Mouse (Mus musculus): ENCODE data around the gene Ube2n. TPM values are rescaled to one million over a fixed set of nuclear protein-coding genes. Genes with fewer than 3 reads are reported as not detected.

Gene Ube2n
- polyA plus RNA-seq, 1 experiment from 2014 or later: 132 TPM

DNA sequence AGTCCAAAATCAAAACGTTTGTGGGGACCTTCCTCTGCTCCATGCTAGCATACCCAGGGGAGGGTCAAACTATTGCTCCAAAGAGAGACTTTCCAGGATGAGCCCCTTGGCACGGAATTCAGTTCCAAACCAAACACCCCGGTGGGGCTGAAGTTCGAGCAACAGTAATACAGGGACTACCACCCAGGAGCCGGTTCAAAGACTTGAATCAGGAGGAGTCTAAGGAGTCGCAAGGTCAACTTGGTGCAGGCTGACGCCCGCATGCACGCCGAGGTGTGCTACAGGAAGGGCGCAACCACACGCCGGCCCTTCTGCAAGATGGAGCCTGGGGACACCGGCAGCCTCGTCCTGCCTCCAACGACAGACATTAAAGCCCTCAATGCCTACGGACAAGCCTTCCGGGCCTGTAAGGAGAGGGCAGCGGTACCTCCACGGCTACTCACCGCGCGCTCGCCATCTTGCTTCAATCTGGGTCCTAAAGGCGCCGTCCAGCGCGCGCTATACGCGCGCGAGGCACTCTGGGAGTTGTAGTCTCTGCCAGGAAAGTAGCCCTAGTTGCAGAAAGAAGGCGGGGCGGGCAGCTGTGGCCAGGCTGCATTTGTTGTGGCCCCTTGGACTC is 13.4 kb upstream of the Ube2n start, which contains the start of gene Mrpl42:
Gene Mrpl42 (minus strand): TSS at position 478 of the 619 bp plus-strand sequence.
- in situ Hi-C loops (cut with MboI; ENCODE audit: low pct_unique_long_range_greater_than_20kb): loop anchor here (5.0 kb wide), 1 partner anchor 391 kb away; no protein-coding TSS in a partner anchor
- DNase-seq (ENCODE audit: low read depth, low spot score) (no peak), ATAC-seq (peak; percentile 91)
- no peak for TF ChIP-seq CTCF (IDR thresholded peaks at IDR 0.05)
- no peaks in the 10 kb centered on the region for H3K27me3 ChIP-seq
- POLR2A ChIA-PET: interaction anchor here (0.5 kb wide), 1 partner anchor 206 kb away, joined by 4 read pairs; no protein-coding TSS in a partner anchor
- CTCF ChIA-PET: interaction anchor here (0.9 kb wide), 1 partner anchor 12 kb away, joined by 3 read pairs; no protein-coding TSS in a partner anchor

DNA sequence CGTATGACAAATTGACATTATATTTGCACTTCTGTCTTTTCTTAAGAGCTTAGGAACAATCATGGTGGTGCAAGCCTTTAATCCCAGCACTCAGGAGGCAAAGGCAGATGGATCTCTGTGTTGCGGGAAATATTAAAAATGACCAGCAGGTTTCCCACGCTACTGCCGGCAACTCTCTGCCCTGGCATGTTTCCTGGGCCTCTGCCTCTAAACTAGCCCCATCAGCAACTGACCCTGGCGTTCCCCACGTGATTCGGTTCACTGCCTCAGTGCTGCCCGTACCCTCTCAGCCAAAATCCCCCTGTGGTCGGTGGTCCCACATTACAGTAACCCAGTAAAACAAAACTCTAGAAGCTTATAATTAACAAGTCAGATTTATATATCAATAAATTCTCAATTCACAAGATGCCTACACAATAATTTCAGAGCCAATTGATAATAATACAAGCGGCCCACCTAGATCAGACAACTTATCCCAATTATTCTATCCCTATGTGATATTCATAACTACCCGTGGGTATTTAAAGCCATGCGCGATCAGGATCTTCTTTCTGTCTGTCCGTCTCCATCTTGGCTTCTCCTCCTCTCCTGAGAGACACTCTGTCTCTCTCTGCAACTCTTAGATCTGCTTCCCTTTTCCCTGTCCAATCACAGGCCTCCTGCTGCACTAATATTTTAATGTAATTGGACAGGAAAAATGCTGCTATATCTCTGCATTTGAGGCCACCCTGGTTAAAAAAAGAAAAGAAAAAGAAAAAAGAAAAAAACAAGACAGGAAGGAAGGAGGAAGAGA is 11.3 kb upstream of the Ube2n start:
- no peak for DNase-seq (ENCODE audit: low read depth, low spot score)
- ChIA-PET CTCF (interaction anchor here (1.4 kb wide), 1 partner anchor 10 kb away, joined by 4 read pairs; no protein-coding TSS in a partner anchor), POLR2A (interaction anchor here (1.1 kb wide), 1 partner anchor 10 kb away, joined by 3 read pairs; no protein-coding TSS in a partner anchor)
- no peak for ATAC-seq
- H3K27me3 ChIP-seq: no peaks in the 10 kb centered on the region
- TF ChIP-seq CTCF (IDR thresholded peaks at IDR 0.05): no peak
- in situ Hi-C loops (cut with MboI; ENCODE audit: low pct_unique_long_range_greater_than_20kb): loop anchor here (5.0 kb wide), 1 partner anchor 389 kb away; no protein-coding TSS in a partner anchor

DNA sequence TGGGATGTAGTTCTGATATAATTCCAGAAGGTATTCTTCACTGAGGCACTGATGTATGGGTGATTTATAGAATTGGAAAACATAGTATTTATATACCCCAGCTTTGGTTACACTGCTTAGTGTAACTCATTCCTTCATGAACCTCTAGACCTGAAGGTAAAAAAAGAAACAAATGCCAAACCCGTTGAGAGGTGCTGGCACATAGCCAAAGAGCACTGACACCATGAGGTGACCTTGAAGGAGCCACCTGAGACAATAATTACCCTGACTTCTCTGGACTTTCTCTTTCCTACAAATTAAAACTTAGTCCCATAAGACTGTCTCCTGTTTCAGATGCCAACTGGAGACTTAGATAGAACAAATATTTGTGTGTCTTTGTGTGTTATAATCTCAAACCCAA is 10.6 kb upstream of the Ube2n start:
- no peaks in the 10 kb centered on the region for H3K27me3 ChIP-seq
- CTCF ChIA-PET: interaction anchor here (1.4 kb wide), 1 partner anchor 10 kb away, joined by 4 read pairs; no protein-coding TSS in a partner anchor
- POLR2A ChIA-PET: interaction anchor here (1.1 kb wide), 1 partner anchor 9 kb away, joined by 3 read pairs; no protein-coding TSS in a partner anchor
- in situ Hi-C loops (cut with MboI; ENCODE audit: low pct_unique_long_range_greater_than_20kb): loop anchor here (5.0 kb wide), 1 partner anchor 388 kb away; no protein-coding TSS in a partner anchor
- TF ChIP-seq CTCF (IDR thresholded peaks at IDR 0.05): no peak
- ATAC-seq: no peak
- DNase-seq (ENCODE audit: low read depth, low spot score): no peak

DNA sequence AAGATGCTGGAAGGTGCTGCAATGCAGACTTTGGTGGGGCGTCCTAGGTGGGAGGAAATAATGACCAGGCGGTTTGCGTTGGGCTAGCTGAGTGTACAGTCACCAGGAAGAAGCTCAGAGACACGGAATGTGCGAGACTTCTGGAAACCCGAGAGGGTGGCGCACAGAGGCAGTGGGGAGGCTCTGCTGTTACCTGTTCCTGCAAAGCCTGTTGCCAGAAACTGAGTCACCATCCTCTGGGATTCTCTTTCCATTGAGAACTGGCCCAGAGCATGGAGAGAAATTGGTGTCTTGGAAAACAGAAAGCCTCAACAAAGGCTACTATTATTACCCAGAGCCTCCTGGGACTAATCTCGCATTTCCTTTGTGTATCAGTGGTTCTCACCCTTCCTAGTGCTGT is 6.8 kb upstream of the Ube2n start:
- no peak for TF ChIP-seq CTCF (IDR thresholded peaks at IDR 0.05)
- no peak for ATAC-seq
- DNase-seq (ENCODE audit: low read depth, low spot score): no peak
- in situ Hi-C loops (cut with MboI; ENCODE audit: low pct_unique_long_range_greater_than_20kb): no loop called here
- POLR2A ChIA-PET: no interaction called here
- CTCF ChIA-PET: no interaction called here
- no peaks in the 10 kb centered on the region for H3K27me3 ChIP-seq

GRCm38 (mm10) chr10:95508793-95509192 is 6.2 kb upstream of the Ube2n start:
- CTCF ChIA-PET: no interaction called here
- DNase-seq (ENCODE audit: low read depth, low spot score) (no peak), ATAC-seq (no peak)
- in situ Hi-C loops (cut with MboI; ENCODE audit: low pct_unique_long_range_greater_than_20kb): no loop called here
- POLR2A ChIA-PET: interaction anchor here (1.1 kb wide), 1 partner anchor 12 kb away, joined by 3 read pairs; no protein-coding TSS in a partner anchor
- H3K27me3 ChIP-seq: no peaks in the 10 kb centered on the region
- no peak for TF ChIP-seq CTCF (IDR thresholded peaks at IDR 0.05)

DNA sequence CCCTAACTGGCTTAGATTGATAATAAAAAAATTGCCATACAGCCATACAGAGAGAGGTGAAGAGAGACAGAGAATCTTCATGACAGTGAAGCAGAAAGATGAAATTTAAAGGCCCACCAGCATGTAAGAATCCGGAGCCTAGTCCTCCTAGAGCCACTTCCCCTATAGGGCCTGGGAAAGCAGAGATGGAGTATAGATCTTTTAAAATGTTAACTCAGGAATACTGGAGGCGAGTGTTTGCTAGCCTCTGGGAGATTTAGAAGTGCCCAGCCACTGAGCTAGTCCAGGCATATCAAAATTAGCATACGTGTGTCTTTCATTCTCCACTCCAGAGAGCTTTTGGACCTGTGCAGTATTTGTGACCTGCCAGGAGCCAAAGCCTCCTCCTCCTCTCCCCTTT is 5.7 kb upstream of the Ube2n start:
- ATAC-seq (no peak), DNase-seq (ENCODE audit: low read depth, low spot score) (no peak)
- no peak for TF ChIP-seq CTCF (IDR thresholded peaks at IDR 0.05)
- CTCF ChIA-PET: interaction anchor here (0.9 kb wide), 1 partner anchor 518 kb away, joined by 3 read pairs; no protein-coding TSS in a partner anchor
- in situ Hi-C loops (cut with MboI; ENCODE audit: low pct_unique_long_range_greater_than_20kb): no loop called here
- H3K27me3 ChIP-seq: no peaks in the 10 kb centered on the region
- POLR2A ChIA-PET: interaction anchor here (1.1 kb wide), 1 partner anchor 11 kb away, joined by 3 read pairs; no protein-coding TSS in a partner anchor

DNA sequence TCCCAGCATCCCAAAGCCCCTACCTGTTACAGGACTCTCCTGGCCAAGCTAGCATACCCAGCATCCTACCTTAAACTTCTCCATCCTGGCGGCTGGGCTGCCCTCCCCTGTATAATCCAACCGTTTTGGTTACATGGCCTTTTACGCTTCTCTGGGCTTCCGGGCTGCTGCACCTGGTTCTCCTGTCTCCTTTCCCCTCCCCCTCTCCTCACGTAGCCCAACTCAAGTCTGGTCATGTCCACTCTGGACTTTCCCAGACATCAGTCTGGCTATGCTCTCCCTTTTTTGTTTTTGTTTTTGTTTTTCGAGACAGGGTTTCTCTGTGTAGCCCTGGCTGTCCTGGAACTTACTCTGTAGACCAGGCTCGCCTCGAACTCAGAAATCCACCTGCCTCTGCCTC is 2.3 kb upstream of the Ube2n start:
- in situ Hi-C loops (cut with MboI; ENCODE audit: low pct_unique_long_range_greater_than_20kb): no loop called here
- H3K27me3 ChIP-seq: no peaks in the 10 kb centered on the region
- ATAC-seq: no peak
- POLR2A ChIA-PET: interaction anchor here (0.6 kb wide), 2 partner anchors 55 to 595 kb away, joined by 3 to 9 read pairs; no protein-coding TSS in a partner anchor
- TF ChIP-seq CTCF (IDR thresholded peaks at IDR 0.05): no peak
- DNase-seq (ENCODE audit: low read depth, low spot score): no peak
- CTCF ChIA-PET: interaction anchor here (1.4 kb wide), 2 partner anchors 11 to 17 kb away, joined by 3 to 4 read pairs; partner anchors contain the start of gene Mrpl42

- no peaks in the 10 kb centered on the region for H3K27me3 ChIP-seq
- in situ Hi-C loops (cut with MboI; ENCODE audit: low pct_unique_long_range_greater_than_20kb): no loop called here
- DNase-seq (ENCODE audit: low read depth, low spot score): no peak
- ATAC-seq: no peak
- POLR2A ChIA-PET: interaction anchor here (0.6 to 2.2 kb wide), 3 partner anchors 10 to 72 kb away, joined by 3 to 9 read pairs (median 6); no protein-coding TSS in a partner anchor
- CTCF ChIA-PET: interaction anchor here (0.8 to 1.4 kb wide), 4 partner anchors 10 to 30 kb away, joined by 3 to 4 read pairs (median 4); partner anchors contain the start of gene Mrpl42
- no peak for TF ChIP-seq CTCF (IDR thresholded peaks at IDR 0.05)
Measured at GRCm38 (mm10) chr10:95513768-95514556, 983 bp upstream of the Ube2n start.

DNA sequence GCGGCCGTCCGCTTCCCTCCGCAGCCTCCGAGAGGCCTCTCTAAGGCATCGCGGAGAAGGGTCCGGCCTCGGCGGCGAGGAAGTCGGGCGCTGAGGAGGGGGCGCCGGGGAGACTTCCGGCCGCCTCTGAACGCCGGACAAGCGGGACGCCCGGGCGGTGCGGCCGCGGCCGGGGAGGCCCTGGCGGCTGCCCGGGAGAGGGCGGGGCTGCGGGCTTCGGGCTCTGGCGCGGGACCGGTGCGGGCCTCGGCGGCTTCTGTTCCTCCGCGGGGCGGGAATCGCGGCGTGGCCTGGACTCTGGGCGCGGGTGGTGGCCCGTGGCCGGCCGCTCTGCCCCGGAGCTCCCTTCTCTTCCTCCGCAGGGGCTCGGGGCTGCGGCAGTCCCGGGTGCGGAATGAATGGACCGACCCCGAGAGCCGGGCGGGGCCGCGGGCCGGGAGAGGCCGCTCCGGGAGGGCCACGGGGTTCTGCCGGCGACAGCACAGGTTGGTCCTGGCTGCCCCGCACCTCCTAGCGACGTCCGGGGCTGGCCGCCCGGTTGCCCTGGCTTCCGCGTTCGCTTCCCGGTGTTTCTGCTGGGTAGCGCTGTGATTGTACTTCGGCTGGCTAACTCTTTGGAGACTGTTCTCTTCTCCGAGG is 467 bp downstream of the Ube2n start:
- ATAC-seq (peak; percentile 45), DNase-seq (ENCODE audit: low read depth, low spot score) (no peak)
- ChIA-PET POLR2A (interaction anchor here (0.5 to 2.2 kb wide), 3 partner anchors 11 to 30 kb away, joined by 3 to 9 read pairs (median 3); no protein-coding TSS in a partner anchor), CTCF (no interaction called here)
- H3K27me3 ChIP-seq: no peaks in the 10 kb centered on the region
- no peak for TF ChIP-seq CTCF (IDR thresholded peaks at IDR 0.05)
- in situ Hi-C loops (cut with MboI; ENCODE audit: low pct_unique_long_range_greater_than_20kb): no loop called here
